In genomic region chr8:122084145-122084544, GRCm38 (mm10) we compare ENCODE assay signal across 19 mouse cellular contexts.
"Had no signal": no experiment of that assay in that cellular context is flagged by ENCODE, and none has a peak within 500 bp of the region (broad histone marks: within the 10 kb centered on the region; RNA-seq: fewer than 3 reads in every experiment).

No protein-coding gene starts in this region.

- DNase-seq: gastrocnemius, adult 2 months; gastrocnemius, postnatal 10 days; gastrocnemius, postnatal 25 days; kidney, adult 18-20 months; kidney, adult 8-10 months; kidney, postnatal 10 days; kidney, postnatal 25 days; kidney, postnatal 4 days; liver; liver, embryonic 13.5 days had no signal

- H3K4me3 ChIP-seq: gastrocnemius, adult 2 months; heart, embryonic 10.5 days; heart, embryonic 12.5 days; hindbrain, embryonic 13.5 days; hindbrain, embryonic 15.5 days; intestine, embryonic 15.5 days; layer of hippocampus, adult 2 months; limb, embryonic 10.5 days; limb, embryonic 12.5 days; liver, embryonic 13.5 days; liver, embryonic 15.5 days had no signal

- H3K27ac ChIP-seq: gastrocnemius, adult 2 months; heart, embryonic 10.5 days; hindbrain, embryonic 13.5 days; hindbrain, embryonic 15.5 days; intestine, embryonic 15.5 days; limb, embryonic 10.5 days; limb, embryonic 12.5 days; liver, embryonic 13.5 days; liver, embryonic 15.5 days had no signal
